Mouse (Mus musculus) heart, postnatal 0 days (tissue): Measurements from ENCODE around the gene Selenoh.

Experiments
- CTCF ChIP-seq: IDR thresholded peaks from 2 replicates; pipeline ENCODE4 v1.5.1; 2016; ENCODE audit warnings: antibody characterized with exemption, control low read depth, low read depth
- EP300 ChIP-seq: IDR thresholded peaks from 2 replicates; pipeline ENCODE4 v1.6.1; 2016; ENCODE audit warnings: antibody characterized with exemption, low read depth

- TF ChIP-seq EP300 (no peak), CTCF (no peak)
These were observed 14.7 kb downstream of the Selenoh start for GRCm38 (mm10) chr2:84655864-84656263.
